Mouse (Mus musculus) left cerebral cortex, adult 18-20 months (tissue): ENCODE measurements at regions not wholly inside any gene's neighbourhood (a gene's known extent, or its start where the extent isn't known, plus 50 kb on each side); places are given as distances from the start of the nearest gene placed in this dataset.
"Not testable (repeated sequence)": the region's sequence is repeated elsewhere in the genome, so short reads cannot be mapped to it uniquely, and the experiment has no call there.

Experiments
- DNase-seq, 2 experiments: peaks; one replicate each; pipeline ENCODE4 v3.0.0; 2021 to 2022; ENCODE audit warnings: low spot score in 2 of 2, mixed read lengths in 1 of 2

DNA sequence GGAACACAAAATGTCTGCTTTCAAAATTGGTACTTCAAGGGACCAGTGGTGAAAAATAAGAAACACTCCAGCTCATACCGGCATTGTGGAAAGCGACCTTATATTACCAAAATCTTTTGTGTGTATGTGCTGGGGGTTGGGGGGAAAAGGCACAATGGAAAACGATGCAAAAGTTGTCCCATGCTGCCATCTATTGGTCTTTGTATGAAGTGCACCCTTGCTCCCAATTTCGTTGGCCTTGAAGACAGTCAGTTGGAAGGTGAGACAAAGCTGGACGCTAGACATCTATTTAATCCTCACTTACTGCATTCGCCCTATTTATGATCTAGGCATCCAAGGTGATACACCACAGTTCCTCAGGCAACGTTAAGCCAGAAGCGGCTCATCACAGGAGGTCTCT lies 186.6 kb downstream of the BC048507 start:
- DNase-seq, result peak; percentile 20 to 24

DNA sequence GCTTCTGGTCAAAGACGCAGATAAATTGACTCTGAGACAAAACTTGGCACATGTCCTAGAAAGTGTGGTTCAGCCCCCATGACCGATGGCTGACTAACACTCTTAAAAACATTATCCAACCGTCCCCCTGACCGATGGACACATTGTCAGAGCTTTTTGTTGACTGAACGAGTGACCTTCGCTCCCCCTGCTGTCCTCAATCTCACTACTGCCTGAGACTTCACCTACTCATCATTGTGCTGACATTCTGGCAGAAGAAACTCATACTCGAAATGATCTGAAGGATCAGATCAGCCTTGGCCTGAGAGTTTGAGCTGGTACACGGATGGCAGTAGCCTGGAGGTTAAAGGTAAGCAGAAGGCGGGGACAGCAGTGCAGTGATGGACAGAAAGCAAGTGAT lies 230.2 kb downstream of the BC048507 start:
- not testable (repeated sequence) for DNase-seq

DNA sequence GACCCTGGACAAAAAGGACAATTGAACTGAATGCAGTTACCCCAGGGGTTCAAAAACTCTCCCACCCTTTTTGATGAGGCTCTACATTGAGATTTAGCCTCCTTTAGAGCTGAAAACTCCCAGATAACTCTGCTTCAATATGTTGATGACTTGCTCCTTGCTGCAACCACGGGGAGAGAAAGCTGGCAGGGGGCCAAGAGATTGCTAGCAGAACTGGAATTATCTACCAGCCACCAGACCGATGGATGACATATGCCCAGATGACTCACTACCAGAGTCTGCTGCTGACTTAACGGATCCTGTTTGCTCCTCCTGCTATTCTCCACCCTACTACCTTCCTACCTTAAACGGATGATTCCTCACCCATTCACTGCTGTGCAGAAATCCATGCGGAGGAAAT lies 253.7 kb downstream of the BC048507 start:
- DNase-seq, result peak; percentile 64 to 74
